Mouse (Mus musculus): Measurements from ENCODE around the gene Dtx1. TPM values are rescaled to one million over a fixed set of nuclear protein-coding genes. Genes with fewer than 3 reads are reported as not detected.
A peak's percentile ranks its signal among the peaks of the same experiment; 100 is the strongest.

Gene Dtx1
- polyA plus RNA-seq, 1 experiment from 2014 or later = 0.23 TPM

GRCm38 (mm10) chr5:120710826-120711248, 890 bp downstream of the Dtx1 start:
- WGBS (ENCODE audit: insufficient replicate concordance) = 2% methylated on average over 23 of the region's 34 CpGs
- H3K4me3 ChIP-seq (ENCODE audit: low read depth, low read length) = peak overlapping the region; percentile 26; the same call in 1 of the 2 replicates
- no peak overlapping the region for H3K9ac ChIP-seq (replicated peaks)
- peak overlapping the region; percentile 33; the same call in 1 of the 2 replicates for H3K4me2 ChIP-seq (ENCODE audit: low read depth, low read length)
- H3K27me3 ChIP-seq (ENCODE audit: insufficient read depth, low read length) = peaks cover 74% of the 10 kb centered on the region
- H3K9me3 ChIP-seq (ENCODE audit: low read length) = no peaks in the 10 kb centered on the region
- no peak overlapping the region for H3K27ac ChIP-seq (ENCODE audit: low read depth)
- no peak for TF ChIP-seq CTCF (IDR thresholded peaks at IDR 0.05; ENCODE audit: low read depth)
- TF ChIP-seq EP300 (IDR thresholded peaks at IDR 0.05; ENCODE audit: low read depth) = no peak
- H3K36me3 ChIP-seq (replicated peaks; ENCODE audit: insufficient read depth, low read length) = no peaks in the 10 kb centered on the region
- ATAC-seq = no peak
- H3K4me1 ChIP-seq (ENCODE audit: insufficient read depth) = no peaks in the 10 kb centered on the region
- no peak for DNase-seq

- H3K9ac ChIP-seq (replicated peaks) = no peak overlapping the region
- H3K27ac ChIP-seq (ENCODE audit: low read depth) = no peak overlapping the region
- ATAC-seq (no peak), DNase-seq (no peak)
- no peak overlapping the region for H3K4me2 ChIP-seq (ENCODE audit: low read depth, low read length)
- TF ChIP-seq CTCF (IDR thresholded peaks at IDR 0.05; ENCODE audit: low read depth) (no peak), EP300 (IDR thresholded peaks at IDR 0.05; ENCODE audit: low read depth) (no peak)
- H3K9me3 ChIP-seq (ENCODE audit: low read length) = no peaks in the 10 kb centered on the region
- H3K27me3 ChIP-seq (ENCODE audit: insufficient read depth, low read length) = peaks cover 71% of the 10 kb centered on the region
- 5% methylated on average over 39 of the region's 40 CpGs for WGBS (ENCODE audit: insufficient replicate concordance)
- no peaks in the 10 kb centered on the region for H3K4me1 ChIP-seq (ENCODE audit: insufficient read depth)
- no peaks in the 10 kb centered on the region for H3K36me3 ChIP-seq (replicated peaks; ENCODE audit: insufficient read depth, low read length)
- no peak overlapping the region for H3K4me3 ChIP-seq (ENCODE audit: low read depth, low read length)
These were observed 1.4 kb downstream of the Dtx1 start for GRCm38 (mm10) chr5:120710161-120710825.

- 38% methylated on average over 13 of the region's 13 CpGs for WGBS (ENCODE audit: insufficient replicate concordance)
- no peaks in the 10 kb centered on the region for H3K9me3 ChIP-seq (ENCODE audit: low read length)
- H3K9ac ChIP-seq (replicated peaks) = no peak overlapping the region
- TF ChIP-seq CTCF (IDR thresholded peaks at IDR 0.05; ENCODE audit: low read depth) (no peak), EP300 (IDR thresholded peaks at IDR 0.05; ENCODE audit: low read depth) (no peak)
- H3K4me1 ChIP-seq (ENCODE audit: insufficient read depth) = no peaks in the 10 kb centered on the region
- H3K4me3 ChIP-seq (ENCODE audit: low read depth, low read length) = no peak overlapping the region
- H3K27me3 ChIP-seq (ENCODE audit: insufficient read depth, low read length) = peaks cover 54% of the 10 kb centered on the region
- no peaks in the 10 kb centered on the region for H3K36me3 ChIP-seq (replicated peaks; ENCODE audit: insufficient read depth, low read length)
- H3K4me2 ChIP-seq (ENCODE audit: low read depth, low read length) = no peak overlapping the region
- no peak for ATAC-seq
- no peak overlapping the region for H3K27ac ChIP-seq (ENCODE audit: low read depth)
- no peak for DNase-seq
These were observed 4.8 kb downstream of the Dtx1 start for GRCm38 (mm10) chr5:120706976-120707375.

- peaks cover 50% of the 10 kb centered on the region for H3K27me3 ChIP-seq (ENCODE audit: insufficient read depth, low read length)
- ATAC-seq = no peak
- H3K4me2 ChIP-seq (ENCODE audit: low read depth, low read length) = no peak overlapping the region
These were observed 5.2 kb downstream of the Dtx1 start for GRCm38 (mm10) chr5:120706541-120706940.

GRCm38 (mm10) chr5:120704421-120704820, 7.3 kb downstream of the Dtx1 start:
- 53% methylated on average over 6 of the region's 6 CpGs for WGBS (ENCODE audit: insufficient replicate concordance)
- H3K27me3 ChIP-seq (ENCODE audit: insufficient read depth, low read length) = peaks cover 35% of the 10 kb centered on the region
- DNase-seq (peak; percentile 42), ATAC-seq (peak; percentile 21; the same call in 1 of the 2 replicates)
- no peaks in the 10 kb centered on the region for H3K36me3 ChIP-seq (replicated peaks; ENCODE audit: insufficient read depth, low read length)
- peaks cover 2% of the 10 kb centered on the region; the same call in 1 of the 2 replicates for H3K4me1 ChIP-seq (ENCODE audit: insufficient read depth)
- no peaks in the 10 kb centered on the region for H3K9me3 ChIP-seq (ENCODE audit: low read length)
- no peak overlapping the region for H3K4me3 ChIP-seq (ENCODE audit: low read depth, low read length)
- no peak for TF ChIP-seq EP300 (IDR thresholded peaks at IDR 0.05; ENCODE audit: low read depth)
- no peak for TF ChIP-seq CTCF (IDR thresholded peaks at IDR 0.05; ENCODE audit: low read depth)
- no peak overlapping the region for H3K4me2 ChIP-seq (ENCODE audit: low read depth, low read length)
- H3K9ac ChIP-seq (replicated peaks) = no peak overlapping the region
- H3K27ac ChIP-seq (ENCODE audit: low read depth) = peak overlapping the region; percentile 7; the same call in 1 of the 2 replicates

More at GRCm38 (mm10) chr5:120706541-120706940, 5.2 kb downstream of the Dtx1 start:
- WGBS (ENCODE audit: insufficient replicate concordance) = 8% methylated on average over 16 of the region's 16 CpGs
- TF ChIP-seq CTCF (IDR thresholded peaks at IDR 0.05; ENCODE audit: low read depth) = no peak
- TF ChIP-seq EP300 (IDR thresholded peaks at IDR 0.05; ENCODE audit: low read depth) = no peak
- no peaks in the 10 kb centered on the region for H3K9me3 ChIP-seq (ENCODE audit: low read length)
- H3K9ac ChIP-seq (replicated peaks) = no peak overlapping the region
- no peak overlapping the region for H3K4me3 ChIP-seq (ENCODE audit: low read depth, low read length)
- no peak for DNase-seq
- H3K27ac ChIP-seq (ENCODE audit: low read depth) = no peak overlapping the region
- no peaks in the 10 kb centered on the region for H3K4me1 ChIP-seq (ENCODE audit: insufficient read depth)
- H3K36me3 ChIP-seq (replicated peaks; ENCODE audit: insufficient read depth, low read length) = no peaks in the 10 kb centered on the region

- Histone ChIP-seq H3K27me3 (ENCODE audit: insufficient read depth, low read length) (peaks cover 30% of the 10 kb centered on the region), H3K36me3 (replicated peaks; ENCODE audit: insufficient read depth, low read length) (no peaks in the 10 kb centered on the region), H3K9me3 (ENCODE audit: low read length) (no peaks in the 10 kb centered on the region), H3K27ac (ENCODE audit: low read depth) (no peak overlapping the region), H3K4me2 (ENCODE audit: low read depth, low read length) (no peak overlapping the region), H3K9ac (replicated peaks) (no peak overlapping the region), H3K4me1 (ENCODE audit: insufficient read depth) (peaks cover 2% of the 10 kb centered on the region; the same call in 1 of the 2 replicates), H3K4me3 (ENCODE audit: low read depth, low read length) (no peak overlapping the region)
- DNase-seq (no peak), ATAC-seq (no peak)
- no peak for TF ChIP-seq CTCF (IDR thresholded peaks at IDR 0.05; ENCODE audit: low read depth)
- TF ChIP-seq EP300 (IDR thresholded peaks at IDR 0.05; ENCODE audit: low read depth) = no peak
- WGBS (ENCODE audit: insufficient replicate concordance) = 69% methylated on average over 3 of the region's 3 CpGs
These were observed 8.1 kb downstream of the Dtx1 start for GRCm38 (mm10) chr5:120703660-120704059.
